Mouse (Mus musculus): ENCODE measurements at regions not wholly inside any gene's neighbourhood (a gene's known extent, or its start where the extent isn't known, plus 50 kb on each side); places are given as distances from the start of the nearest gene placed in this dataset.

- DNase-seq (ENCODE audit: low spot score in 2 of 2): peak in 1 of 2 experiments; percentile 69
Measured at GRCm38 (mm10) chr3:54597326-54598274, 95.0 kb upstream of the Supt20 start.

- DNase-seq (ENCODE audit: low spot score in 2 of 2): no peak
Measured at GRCm38 (mm10) chr3:54598296-54598695, 94.3 kb upstream of the Supt20 start.

GRCm38 (mm10) chr3:54604705-54605379 is 87.8 kb upstream of the Supt20 start:
- DNase-seq (ENCODE audit: low spot score in 2 of 2): no peak

GRCm38 (mm10) chr3:54611431-54611990 is 81.1 kb upstream of the Supt20 start:
- DNase-seq (ENCODE audit: low spot score in 2 of 2): no peak

- no peak for DNase-seq (ENCODE audit: low spot score in 2 of 2)
Measured at GRCm38 (mm10) chr3:54613845-54614244, 78.8 kb upstream of the Supt20 start.

- no peak for DNase-seq (ENCODE audit: low spot score in 2 of 2)
Measured at GRCm38 (mm10) chr3:54617298-54617697, 75.3 kb upstream of the Supt20 start.

GRCm38 (mm10) chr3:54618286-54618685 is 74.3 kb upstream of the Supt20 start:
- DNase-seq (ENCODE audit: low spot score in 2 of 2): no peak

GRCm38 (mm10) chr3:54630254-54630653 is 62.4 kb upstream of the Supt20 start:
- no peak for DNase-seq (ENCODE audit: low spot score in 2 of 2)

- no peak for DNase-seq (ENCODE audit: low spot score in 2 of 2)
Measured at GRCm38 (mm10) chr3:54632731-54633130, 59.9 kb upstream of the Supt20 start.

- no peak for DNase-seq (ENCODE audit: low spot score in 2 of 2)
Measured at GRCm38 (mm10) chr3:54633446-54633845, 59.2 kb upstream of the Supt20 start.

- DNase-seq (ENCODE audit: low spot score in 2 of 2): no peak
Measured at GRCm38 (mm10) chr3:54634456-54634855, 58.2 kb upstream of the Supt20 start.

All from gastrocnemius, postnatal 4 days (tissue).